Mouse (Mus musculus): ENCODE data around the gene Fchsd2. TPM values are rescaled to one million over a fixed set of nuclear protein-coding genes. Genes with fewer than 3 reads are reported as not detected.

Gene Fchsd2
- polyA plus RNA-seq, 1 experiment = 24.9 TPM

DNA sequence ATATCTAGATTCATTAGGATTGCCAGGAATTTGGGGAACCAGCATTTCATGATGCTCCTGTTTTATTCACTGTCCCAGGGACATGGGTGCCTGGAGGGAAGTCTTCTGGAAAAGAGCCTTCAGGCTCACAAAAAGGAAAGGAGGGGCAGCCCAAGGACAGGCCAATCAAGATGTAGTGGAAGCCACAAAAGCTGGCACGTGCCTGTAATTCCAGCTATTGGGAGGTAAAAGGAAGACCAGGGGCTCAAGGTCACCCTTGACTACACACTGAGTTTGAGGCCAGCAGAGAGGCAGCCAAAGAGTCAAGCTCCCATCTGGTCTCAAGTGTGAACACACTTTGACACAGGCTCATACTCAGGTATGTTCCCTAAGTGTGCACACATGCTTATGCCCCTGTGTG is 202.8 kb downstream of the Fchsd2 start:
- H3K9me3 ChIP-seq (replicated peaks; ENCODE audit: control insufficient read depth, insufficient read depth, low read length, poor library complexity, severe bottlenecking) = no peaks in the 10 kb centered on the region
- TF ChIP-seq POLR2A (IDR thresholded peaks at IDR 0.05; ENCODE audit: insufficient read depth, low read length) (no peak), EP300 (IDR thresholded peaks at IDR 0.05; ENCODE audit: insufficient read depth, low read depth, low read length) (0 out of 2 replicates have a peak, but pooled peaks have one; percentile 5)
- H3K27me3 ChIP-seq (ENCODE audit: control insufficient read depth, insufficient read depth, low read length, poor library complexity, severe bottlenecking) = no peaks in the 10 kb centered on the region
- peaks cover 3% of the 10 kb centered on the region for H3K4me1 ChIP-seq (ENCODE audit: control insufficient read depth, insufficient read depth, low read length)
- H3K4me3 ChIP-seq (ENCODE audit: low read depth, low read length) = no peak overlapping the region
- no peaks in the 10 kb centered on the region for H3K36me3 ChIP-seq (ENCODE audit: control insufficient read depth, insufficient read depth, low read length, poor library complexity, severe bottlenecking)
- H3K9ac ChIP-seq (ENCODE audit: low read depth, poor library complexity, severe bottlenecking) = no peak overlapping the region
- H3K27ac ChIP-seq (ENCODE audit: insufficient read depth, low read length) = no peak overlapping the region

DNA sequence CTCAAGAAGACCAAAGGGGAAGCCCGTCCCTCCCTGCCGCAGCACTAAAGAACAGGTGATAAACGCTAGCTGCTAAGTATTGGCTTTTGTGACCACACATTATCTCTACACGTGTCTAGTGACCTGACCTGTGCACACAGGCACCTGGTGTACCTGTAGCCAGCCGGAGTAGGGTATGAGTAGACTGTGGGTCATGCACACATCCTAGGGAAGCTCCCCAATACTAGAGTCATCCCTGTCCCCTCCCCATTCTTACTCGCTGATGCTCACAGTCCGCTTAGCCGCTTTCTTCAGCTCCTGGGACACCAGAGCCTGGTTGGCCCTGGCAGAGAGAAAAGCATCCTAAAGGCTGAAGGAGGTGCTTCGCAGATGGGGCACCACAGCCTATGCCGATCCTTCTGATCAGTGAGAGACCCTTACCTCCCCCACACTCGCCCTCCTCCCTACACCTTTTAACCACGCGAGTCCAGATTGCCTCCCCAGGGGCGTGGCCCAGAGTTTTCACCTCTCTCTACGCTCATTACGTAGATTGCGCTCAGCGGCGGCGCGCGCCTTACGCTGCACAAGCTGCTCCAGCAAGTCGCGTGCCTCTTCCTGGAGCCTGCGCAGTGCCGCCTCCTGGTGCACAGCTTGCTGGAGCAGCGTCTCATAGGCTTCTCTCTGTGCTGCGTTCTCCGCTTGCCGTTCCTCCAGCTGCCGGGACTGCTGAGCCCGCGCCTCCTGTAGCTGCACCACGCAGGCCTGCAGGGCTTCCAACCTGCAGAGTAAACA is 203.8 kb downstream of the Fchsd2 start:
- Histone ChIP-seq H3K36me3 (ENCODE audit: control insufficient read depth, insufficient read depth, low read length, poor library complexity, severe bottlenecking) (no peaks in the 10 kb centered on the region), H3K9ac (ENCODE audit: low read depth, poor library complexity, severe bottlenecking) (peak overlapping the region; percentile 24; the same call in 1 of the 2 replicates), H3K27ac (ENCODE audit: insufficient read depth, low read length) (no peak overlapping the region), H3K9me3 (replicated peaks; ENCODE audit: control insufficient read depth, insufficient read depth, low read length, poor library complexity, severe bottlenecking) (no peaks in the 10 kb centered on the region), H3K4me3 (ENCODE audit: low read depth, low read length) (peak overlapping the region; percentile 58), H3K4me1 (ENCODE audit: control insufficient read depth, insufficient read depth, low read length) (peaks cover 3% of the 10 kb centered on the region), H3K27me3 (ENCODE audit: control insufficient read depth, insufficient read depth, low read length, poor library complexity, severe bottlenecking) (no peaks in the 10 kb centered on the region)
- TF ChIP-seq EP300 (IDR thresholded peaks at IDR 0.05; ENCODE audit: insufficient read depth, low read depth, low read length) = peak; percentile 45; the same call in 1 of the 2 replicates
- no peak for TF ChIP-seq POLR2A (IDR thresholded peaks at IDR 0.05; ENCODE audit: insufficient read depth, low read length)

- Histone ChIP-seq H3K27me3 (ENCODE audit: control insufficient read depth, insufficient read depth, low read length, poor library complexity, severe bottlenecking) (no peaks in the 10 kb centered on the region), H3K9me3 (replicated peaks; ENCODE audit: control insufficient read depth, insufficient read depth, low read length, poor library complexity, severe bottlenecking) (no peaks in the 10 kb centered on the region), H3K27ac (ENCODE audit: insufficient read depth, low read length) (no peak overlapping the region), H3K4me1 (ENCODE audit: control insufficient read depth, insufficient read depth, low read length) (peaks cover 3% of the 10 kb centered on the region), H3K9ac (ENCODE audit: low read depth, poor library complexity, severe bottlenecking) (peak overlapping the region; percentile 24; the same call in 1 of the 2 replicates), H3K36me3 (ENCODE audit: control insufficient read depth, insufficient read depth, low read length, poor library complexity, severe bottlenecking) (no peaks in the 10 kb centered on the region), H3K4me3 (ENCODE audit: low read depth, low read length) (peak overlapping the region; percentile 58)
- TF ChIP-seq POLR2A (IDR thresholded peaks at IDR 0.05; ENCODE audit: insufficient read depth, low read length) = no peak
- TF ChIP-seq CTCF (IDR thresholded peaks at IDR 0.05; ENCODE audit: low read depth, low read length) = no peak
- TF ChIP-seq EP300 (IDR thresholded peaks at IDR 0.05; ENCODE audit: insufficient read depth, low read depth, low read length) = no peak
Measured at GRCm38 (mm10) chr7:101297023-101297405, 204.4 kb downstream of the Fchsd2 start.

DNA sequence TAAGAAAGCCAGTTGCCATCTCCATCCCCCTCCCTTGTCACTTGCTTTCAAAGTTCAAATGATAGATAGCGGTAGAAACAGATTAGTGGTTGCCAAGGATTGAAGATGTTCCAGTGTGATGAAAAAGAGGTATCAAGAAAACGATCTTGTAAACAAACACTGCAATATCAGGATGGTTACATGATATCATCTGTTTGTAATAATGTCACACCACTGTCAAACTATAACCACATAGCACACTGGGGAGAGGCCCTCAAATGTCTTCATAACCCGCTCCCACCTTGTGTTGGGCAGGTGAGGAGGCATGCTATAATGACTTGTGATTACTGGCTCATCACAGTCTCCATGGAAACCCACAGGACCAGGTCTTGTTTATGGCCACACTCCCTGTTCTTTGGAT is 205.7 kb downstream of the Fchsd2 start:
- Histone ChIP-seq H3K27ac (ENCODE audit: insufficient read depth, low read length) (no peak overlapping the region), H3K27me3 (ENCODE audit: control insufficient read depth, insufficient read depth, low read length, poor library complexity, severe bottlenecking) (no peaks in the 10 kb centered on the region), H3K4me3 (ENCODE audit: low read depth, low read length) (no peak overlapping the region), H3K36me3 (ENCODE audit: control insufficient read depth, insufficient read depth, low read length, poor library complexity, severe bottlenecking) (no peaks in the 10 kb centered on the region), H3K4me1 (ENCODE audit: control insufficient read depth, insufficient read depth, low read length) (peaks cover 3% of the 10 kb centered on the region), H3K9ac (ENCODE audit: low read depth, poor library complexity, severe bottlenecking) (no peak overlapping the region), H3K9me3 (replicated peaks; ENCODE audit: control insufficient read depth, insufficient read depth, low read length, poor library complexity, severe bottlenecking) (no peaks in the 10 kb centered on the region)
- TF ChIP-seq POLR2A (IDR thresholded peaks at IDR 0.05; ENCODE audit: insufficient read depth, low read length) (no peak), EP300 (IDR thresholded peaks at IDR 0.05; ENCODE audit: insufficient read depth, low read depth, low read length) (no peak), CTCF (IDR thresholded peaks at IDR 0.05; ENCODE audit: low read depth, low read length) (no peak)

GRCm38 (mm10) chr7:101301361-101301880 is 208.8 kb downstream of the Fchsd2 start:
- H3K9me3 ChIP-seq (replicated peaks; ENCODE audit: control insufficient read depth, insufficient read depth, low read length, poor library complexity, severe bottlenecking) = no peaks in the 10 kb centered on the region
- H3K36me3 ChIP-seq (ENCODE audit: control insufficient read depth, insufficient read depth, low read length, poor library complexity, severe bottlenecking) = no peaks in the 10 kb centered on the region
- TF ChIP-seq POLR2A (IDR thresholded peaks at IDR 0.05; ENCODE audit: insufficient read depth, low read length) = no peak
- no peak for TF ChIP-seq CTCF (IDR thresholded peaks at IDR 0.05; ENCODE audit: low read depth, low read length)
- no peak for TF ChIP-seq EP300 (IDR thresholded peaks at IDR 0.05; ENCODE audit: insufficient read depth, low read depth, low read length)
- H3K9ac ChIP-seq (ENCODE audit: low read depth, poor library complexity, severe bottlenecking) = peak overlapping the region; percentile 17
- no peak overlapping the region for H3K27ac ChIP-seq (ENCODE audit: insufficient read depth, low read length)
- H3K4me1 ChIP-seq (ENCODE audit: control insufficient read depth, insufficient read depth, low read length) = no peaks in the 10 kb centered on the region
- peak overlapping the region; percentile 91 for H3K4me3 ChIP-seq (ENCODE audit: low read depth, low read length)
- no peaks in the 10 kb centered on the region for H3K27me3 ChIP-seq (ENCODE audit: control insufficient read depth, insufficient read depth, low read length, poor library complexity, severe bottlenecking)

- Histone ChIP-seq H3K27ac (ENCODE audit: insufficient read depth, low read length) (no peak within 1 kb of the TSS), H3K9me3 (replicated peaks; ENCODE audit: control insufficient read depth, insufficient read depth, low read length, poor library complexity, severe bottlenecking) (no peaks in the 10 kb centered on the region), H3K9ac (ENCODE audit: low read depth, poor library complexity, severe bottlenecking) (peak within 1 kb of the TSS; percentile 17), H3K36me3 (ENCODE audit: control insufficient read depth, insufficient read depth, low read length, poor library complexity, severe bottlenecking) (no peaks in the 10 kb centered on the region), H3K27me3 (ENCODE audit: control insufficient read depth, insufficient read depth, low read length, poor library complexity, severe bottlenecking) (no peaks in the 10 kb centered on the region), H3K4me3 (ENCODE audit: low read depth, low read length) (peak within 1 kb of the TSS; percentile 91), H3K4me1 (ENCODE audit: control insufficient read depth, insufficient read depth, low read length) (no peaks in the 10 kb centered on the region)
- 0 out of 2 replicates have a peak, but pooled peaks have one; percentile 63 for TF ChIP-seq EP300 (IDR thresholded peaks at IDR 0.05; ENCODE audit: insufficient read depth, low read depth, low read length)
- no peak for TF ChIP-seq CTCF (IDR thresholded peaks at IDR 0.05; ENCODE audit: low read depth, low read length)
- TF ChIP-seq POLR2A (IDR thresholded peaks at IDR 0.05; ENCODE audit: insufficient read depth, low read length) = no peak
Measured at GRCm38 (mm10) chr7:101301881-101302456, 209.3 kb downstream of the Fchsd2 start, which contains the start of gene Atg16l2. Gene Atg16l2 (minus strand): TSS chr7:101302251.
